Mouse (Mus musculus): ENCODE data around the gene Tbxas1. TPM values are rescaled to one million over a fixed set of nuclear protein-coding genes. Genes with fewer than 3 reads are reported as not detected.

The Tbxas1 gene
- polyA plus RNA-seq, 1 experiment from 2014 or later: 1.5 TPM

DNA sequence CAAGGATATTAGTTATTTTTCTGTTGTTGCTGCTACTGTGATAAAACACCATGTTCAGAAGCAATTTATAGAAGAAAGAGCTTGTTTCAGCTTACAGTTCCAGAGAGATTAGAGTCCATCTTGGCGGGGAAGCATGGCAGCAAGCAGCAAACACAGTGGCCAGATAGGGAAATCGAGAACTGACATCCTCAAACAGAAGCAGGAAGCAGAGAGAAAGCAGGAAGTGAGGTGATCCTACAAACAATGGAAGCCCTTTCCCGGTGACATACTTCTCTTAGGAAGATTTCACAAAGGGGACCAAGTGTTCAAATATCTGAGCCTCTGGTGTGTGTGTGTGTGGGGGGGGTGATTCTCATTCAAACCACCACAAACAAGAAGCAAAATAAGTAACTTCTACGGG is 107.5 kb downstream of the Tbxas1 start:
- ATAC-seq (replicated peaks; ENCODE audit: low FRiP score) (no peak), DNase-seq (ENCODE audit: low spot score) (no peak)
- H3K36me3 ChIP-seq (ENCODE audit: control insufficient read depth, insufficient read depth, low read length): no peaks in the 10 kb centered on the region
- H3K4me3 ChIP-seq (ENCODE audit: low read depth, low read length): no peak overlapping the region
- H3K4me2 ChIP-seq (ENCODE audit: low read depth, low read length, severe bottlenecking): no peak overlapping the region
- no peak overlapping the region for H3K9ac ChIP-seq (ENCODE audit: low read length)
- 80% methylated on average over 4 of the region's 4 CpGs for WGBS
- no peaks in the 10 kb centered on the region for H3K4me1 ChIP-seq (replicated peaks; ENCODE audit: control insufficient read depth, insufficient read depth, low read length)
- H3K27me3 ChIP-seq (ENCODE audit: control insufficient read depth, insufficient read depth, low read length): no peaks in the 10 kb centered on the region
- H3K9me3 ChIP-seq (ENCODE audit: control insufficient read depth, low read length): no peaks in the 10 kb centered on the region
- H3K27ac ChIP-seq (ENCODE audit: low read depth, low read length): no peak overlapping the region

DNA sequence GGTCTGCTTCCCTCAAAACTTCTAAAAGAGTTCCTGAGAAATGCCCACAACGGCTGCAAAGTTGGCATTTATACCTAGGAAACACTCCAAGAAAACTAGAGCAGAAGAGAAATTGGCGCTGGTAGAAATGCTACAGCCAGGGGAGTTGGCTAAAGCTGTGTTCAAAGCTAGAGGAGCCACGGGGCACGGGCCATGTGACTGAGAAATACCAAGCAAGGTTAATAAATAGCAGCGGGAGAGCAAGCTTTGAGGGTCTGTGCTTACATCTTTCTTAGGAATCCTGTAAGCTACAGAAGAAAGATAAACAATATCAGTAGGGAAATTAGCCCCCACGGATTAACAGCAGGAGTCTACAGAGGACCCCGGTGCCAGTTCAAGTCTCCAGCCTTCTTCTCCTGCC is 107.9 kb downstream of the Tbxas1 start:
- WGBS: 69% methylated on average over 7 of the region's 7 CpGs
- Histone ChIP-seq H3K27me3 (ENCODE audit: control insufficient read depth, insufficient read depth, low read length) (no peaks in the 10 kb centered on the region), H3K9me3 (ENCODE audit: control insufficient read depth, low read length) (no peaks in the 10 kb centered on the region), H3K4me3 (ENCODE audit: low read depth, low read length) (no peak overlapping the region), H3K36me3 (ENCODE audit: control insufficient read depth, insufficient read depth, low read length) (no peaks in the 10 kb centered on the region), H3K27ac (ENCODE audit: low read depth, low read length) (no peak overlapping the region), H3K9ac (ENCODE audit: low read length) (no peak overlapping the region), H3K4me1 (replicated peaks; ENCODE audit: control insufficient read depth, insufficient read depth, low read length) (no peaks in the 10 kb centered on the region), H3K4me2 (ENCODE audit: low read depth, low read length, severe bottlenecking) (no peak overlapping the region)
- DNase-seq (ENCODE audit: low spot score): no peak
- no peak for ATAC-seq (replicated peaks; ENCODE audit: low FRiP score)

DNA sequence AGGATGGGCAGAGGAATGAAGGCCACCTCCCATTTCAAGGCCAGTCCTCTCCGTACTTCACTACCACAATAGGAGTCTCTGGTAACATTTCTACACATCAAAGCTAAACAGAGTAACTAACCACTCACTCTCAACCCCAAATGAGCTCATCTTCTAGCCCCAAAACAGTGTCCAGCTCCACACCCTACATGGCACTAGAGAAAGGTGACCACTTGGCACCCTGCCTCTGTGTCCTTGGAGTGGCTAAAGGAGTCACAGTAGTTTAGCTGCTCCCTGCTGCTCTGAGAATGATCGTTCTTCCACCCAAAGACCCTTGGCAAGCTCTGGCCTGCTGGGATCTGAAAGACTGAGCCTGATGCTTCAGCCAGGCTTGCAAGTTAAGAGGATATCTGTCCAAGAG is 109.4 kb downstream of the Tbxas1 start:
- Histone ChIP-seq H3K4me1 (replicated peaks; ENCODE audit: control insufficient read depth, insufficient read depth, low read length) (no peaks in the 10 kb centered on the region), H3K4me2 (ENCODE audit: low read depth, low read length, severe bottlenecking) (no peak overlapping the region), H3K4me3 (ENCODE audit: low read depth, low read length) (no peak overlapping the region), H3K9me3 (ENCODE audit: control insufficient read depth, low read length) (no peaks in the 10 kb centered on the region), H3K36me3 (ENCODE audit: control insufficient read depth, insufficient read depth, low read length) (no peaks in the 10 kb centered on the region), H3K27ac (ENCODE audit: low read depth, low read length) (no peak overlapping the region), H3K27me3 (ENCODE audit: control insufficient read depth, insufficient read depth, low read length) (no peaks in the 10 kb centered on the region), H3K9ac (ENCODE audit: low read length) (no peak overlapping the region)
- DNase-seq (ENCODE audit: low spot score): no peak
- ATAC-seq (replicated peaks; ENCODE audit: low FRiP score): no peak
- WGBS: 85% methylated on average over 2 of the region's 2 CpGs

- Histone ChIP-seq H3K4me1 (replicated peaks; ENCODE audit: control insufficient read depth, insufficient read depth, low read length) (no peaks in the 10 kb centered on the region), H3K4me3 (ENCODE audit: low read depth, low read length) (no peak overlapping the region), H3K27me3 (ENCODE audit: control insufficient read depth, insufficient read depth, low read length) (no peaks in the 10 kb centered on the region), H3K36me3 (ENCODE audit: control insufficient read depth, insufficient read depth, low read length) (no peaks in the 10 kb centered on the region), H3K9me3 (ENCODE audit: control insufficient read depth, low read length) (no peaks in the 10 kb centered on the region), H3K27ac (ENCODE audit: low read depth, low read length) (no peak overlapping the region), H3K4me2 (ENCODE audit: low read depth, low read length, severe bottlenecking) (no peak overlapping the region), H3K9ac (ENCODE audit: low read length) (no peak overlapping the region)
- 74% methylated on average over 10 of the region's 10 CpGs for WGBS
- no peak for DNase-seq (ENCODE audit: low spot score)
- no peak for ATAC-seq (replicated peaks; ENCODE audit: low FRiP score)
Observed at GRCm38 (mm10) chr6:38986641-38987040, 111.4 kb downstream of the Tbxas1 start.

DNA sequence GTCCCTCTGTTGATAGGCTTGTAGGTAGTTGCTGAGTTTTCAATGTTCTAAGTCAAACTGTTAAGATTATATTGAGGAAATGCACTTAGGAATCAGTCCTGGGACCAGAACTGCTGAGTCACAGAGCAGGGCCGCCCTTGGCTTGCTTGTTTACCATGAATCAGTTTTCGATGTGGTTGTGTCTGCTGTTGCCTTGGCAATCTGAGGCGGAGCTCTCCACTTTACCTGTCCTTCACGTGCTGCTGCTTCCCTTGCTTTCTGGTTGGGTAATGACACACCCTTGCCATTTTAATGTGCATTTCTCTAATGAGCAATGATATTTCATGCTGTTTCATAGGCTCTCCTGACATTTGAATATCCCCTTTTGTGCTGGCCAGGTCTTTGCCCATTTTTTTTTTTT is 116.8 kb downstream of the Tbxas1 start:
- Histone ChIP-seq H3K36me3 (ENCODE audit: control insufficient read depth, insufficient read depth, low read length) (no peaks in the 10 kb centered on the region), H3K4me1 (replicated peaks; ENCODE audit: control insufficient read depth, insufficient read depth, low read length) (no peaks in the 10 kb centered on the region), H3K4me3 (ENCODE audit: low read depth, low read length) (no peak overlapping the region), H3K9ac (ENCODE audit: low read length) (no peak overlapping the region), H3K4me2 (ENCODE audit: low read depth, low read length, severe bottlenecking) (no peak overlapping the region), H3K27ac (ENCODE audit: low read depth, low read length) (no peak overlapping the region), H3K9me3 (ENCODE audit: control insufficient read depth, low read length) (no peaks in the 10 kb centered on the region), H3K27me3 (ENCODE audit: control insufficient read depth, insufficient read depth, low read length) (no peaks in the 10 kb centered on the region)
- ATAC-seq (replicated peaks; ENCODE audit: low FRiP score) (no peak), DNase-seq (ENCODE audit: low spot score) (no peak)
- 62% methylated on average over 4 of the region's 4 CpGs for WGBS

DNA sequence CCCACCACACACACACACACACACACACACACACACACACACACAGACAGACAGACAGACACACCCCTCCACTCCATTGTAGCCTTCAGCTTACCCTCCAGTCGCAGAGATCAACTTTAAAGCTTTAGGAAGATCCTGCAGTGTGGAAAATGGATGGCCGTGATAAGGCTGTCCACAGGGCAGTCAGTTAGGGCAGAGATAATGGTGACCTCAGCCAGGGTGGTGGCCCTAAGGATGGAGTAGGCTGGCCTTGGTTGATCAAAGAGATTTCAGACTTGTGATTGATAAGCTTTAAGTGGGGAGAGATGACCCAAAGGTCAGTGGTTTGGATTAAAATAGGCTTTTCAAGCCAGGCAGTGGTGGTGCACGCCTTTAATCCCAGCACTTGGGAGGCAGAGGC is 120.6 kb downstream of the Tbxas1 start:
- ATAC-seq (replicated peaks; ENCODE audit: low FRiP score) (no peak), DNase-seq (ENCODE audit: low spot score) (no peak)
- no peaks in the 10 kb centered on the region for H3K27me3 ChIP-seq (ENCODE audit: control insufficient read depth, insufficient read depth, low read length)
- no peak overlapping the region for H3K4me3 ChIP-seq (ENCODE audit: low read depth, low read length)
- WGBS: 77% methylated on average over 3 of the region's 3 CpGs
- no peaks in the 10 kb centered on the region for H3K9me3 ChIP-seq (ENCODE audit: control insufficient read depth, low read length)
- H3K4me2 ChIP-seq (ENCODE audit: low read depth, low read length, severe bottlenecking): no peak overlapping the region
- no peak overlapping the region for H3K27ac ChIP-seq (ENCODE audit: low read depth, low read length)
- no peak overlapping the region for H3K9ac ChIP-seq (ENCODE audit: low read length)
- no peaks in the 10 kb centered on the region for H3K4me1 ChIP-seq (replicated peaks; ENCODE audit: control insufficient read depth, insufficient read depth, low read length)
- H3K36me3 ChIP-seq (ENCODE audit: control insufficient read depth, insufficient read depth, low read length): no peaks in the 10 kb centered on the region

- Histone ChIP-seq H3K9me3 (ENCODE audit: control insufficient read depth, low read length) (no peaks in the 10 kb centered on the region), H3K36me3 (ENCODE audit: control insufficient read depth, insufficient read depth, low read length) (no peaks in the 10 kb centered on the region), H3K27me3 (ENCODE audit: control insufficient read depth, insufficient read depth, low read length) (no peaks in the 10 kb centered on the region), H3K4me1 (replicated peaks; ENCODE audit: control insufficient read depth, insufficient read depth, low read length) (no peaks in the 10 kb centered on the region), H3K4me3 (ENCODE audit: low read depth, low read length) (no peak overlapping the region), H3K9ac (ENCODE audit: low read length) (no peak overlapping the region), H3K4me2 (ENCODE audit: low read depth, low read length, severe bottlenecking) (no peak overlapping the region), H3K27ac (ENCODE audit: low read depth, low read length) (no peak overlapping the region)
- ATAC-seq (replicated peaks; ENCODE audit: low FRiP score) (no peak), DNase-seq (ENCODE audit: low spot score) (no peak)
- WGBS: 94% methylated on average over 4 of the region's 4 CpGs
Observed at GRCm38 (mm10) chr6:38997838-38998237, 122.6 kb downstream of the Tbxas1 start.

GRCm38 (mm10) chr6:39003126-39003525 is 127.9 kb downstream of the Tbxas1 start:
- Histone ChIP-seq H3K27me3 (ENCODE audit: control insufficient read depth, insufficient read depth, low read length) (no peaks in the 10 kb centered on the region), H3K27ac (ENCODE audit: low read depth, low read length) (no peak overlapping the region), H3K36me3 (ENCODE audit: control insufficient read depth, insufficient read depth, low read length) (no peaks in the 10 kb centered on the region), H3K4me2 (ENCODE audit: low read depth, low read length, severe bottlenecking) (no peak overlapping the region), H3K9me3 (ENCODE audit: control insufficient read depth, low read length) (no peaks in the 10 kb centered on the region), H3K9ac (ENCODE audit: low read length) (no peak overlapping the region), H3K4me3 (ENCODE audit: low read depth, low read length) (no peak overlapping the region), H3K4me1 (replicated peaks; ENCODE audit: control insufficient read depth, insufficient read depth, low read length) (peaks cover 4% of the 10 kb centered on the region; the same call in 1 of the 2 replicates)
- ATAC-seq (replicated peaks; ENCODE audit: low FRiP score): no peak
- 82% methylated on average over 7 of the region's 7 CpGs for WGBS
- DNase-seq (ENCODE audit: low spot score): no peak

GRCm38 (mm10) chr6:39004003-39004473 is 128.8 kb downstream of the Tbxas1 start:
- H3K4me3 ChIP-seq (ENCODE audit: low read depth, low read length): no peak overlapping the region
- peaks cover 4% of the 10 kb centered on the region; the same call in 1 of the 2 replicates for H3K4me1 ChIP-seq (replicated peaks; ENCODE audit: control insufficient read depth, insufficient read depth, low read length)
- H3K9ac ChIP-seq (ENCODE audit: low read length): no peak overlapping the region
- no peaks in the 10 kb centered on the region for H3K27me3 ChIP-seq (ENCODE audit: control insufficient read depth, insufficient read depth, low read length)
- ATAC-seq (replicated peaks; ENCODE audit: low FRiP score): no peak
- 89% methylated on average over 12 of the region's 12 CpGs for WGBS
- H3K36me3 ChIP-seq (ENCODE audit: control insufficient read depth, insufficient read depth, low read length): no peaks in the 10 kb centered on the region
- no peak for DNase-seq (ENCODE audit: low spot score)
- no peak overlapping the region for H3K4me2 ChIP-seq (ENCODE audit: low read depth, low read length, severe bottlenecking)
- no peak overlapping the region for H3K27ac ChIP-seq (ENCODE audit: low read depth, low read length)
- no peaks in the 10 kb centered on the region for H3K9me3 ChIP-seq (ENCODE audit: control insufficient read depth, low read length)
